Mouse (Mus musculus) frontal cortex, adult 2 months (tissue): ENCODE results near the gene Tmem63c. TPM values are rescaled to one million over a fixed set of nuclear protein-coding genes. Genes with fewer than 3 reads are reported as not detected.

Experiments
- DNase-seq, 2 experiments: peaks; one replicate each; pipeline ENCODE4 v3.0.0; 2022; ENCODE audit warnings: low spot score in 1 of 2; ENCODE audit errors: extremely low spot score in 1 of 2
- polyA plus RNA-seq: library from polyadenylated mRNA; depleted of rRNA; stranded (reverse); fragments of >200 nt; gene quantifications from 2 replicates; pipeline ENCODE4 v1.2.3, GENCODE M21; 2012

Gene Tmem63c
- polyA plus RNA-seq, 1 experiment, result 31.8 TPM

DNA sequence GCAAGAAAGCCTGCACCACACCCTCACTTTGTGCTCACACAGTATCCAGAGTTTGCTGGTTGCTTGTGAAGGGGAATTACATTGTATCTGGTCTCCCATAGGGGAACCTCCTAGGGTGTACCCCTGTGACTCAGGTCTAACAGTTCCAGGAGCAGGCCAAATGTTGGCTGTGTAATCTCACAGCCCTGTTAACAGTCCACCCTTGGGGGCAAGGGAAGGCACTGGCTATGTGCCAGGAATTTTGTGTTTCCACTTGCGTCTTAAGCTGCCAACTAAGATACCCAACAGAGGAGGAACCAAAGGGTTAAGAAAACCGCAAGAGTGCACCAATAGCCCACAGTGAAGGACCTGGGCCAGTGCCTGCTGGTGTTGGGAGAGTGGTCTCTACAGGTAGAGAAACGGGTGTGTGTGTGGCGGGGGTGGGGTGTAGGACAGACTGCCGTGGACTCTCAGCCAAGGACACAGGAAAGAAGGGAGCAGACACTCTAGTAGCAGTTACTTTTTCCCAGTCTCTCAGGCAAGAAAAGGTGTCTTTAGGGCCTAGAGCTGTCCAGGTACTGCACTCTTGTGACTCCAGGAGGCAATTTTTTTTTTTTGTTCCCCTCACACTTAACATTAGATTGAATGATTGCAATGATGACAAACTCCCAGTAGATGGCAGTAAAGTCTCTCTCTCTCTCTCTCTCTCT, 20.8 kb upstream of the Tmem63c start:
- DNase-seq, result peak in 1 of 2 experiments; percentile 63

DNA sequence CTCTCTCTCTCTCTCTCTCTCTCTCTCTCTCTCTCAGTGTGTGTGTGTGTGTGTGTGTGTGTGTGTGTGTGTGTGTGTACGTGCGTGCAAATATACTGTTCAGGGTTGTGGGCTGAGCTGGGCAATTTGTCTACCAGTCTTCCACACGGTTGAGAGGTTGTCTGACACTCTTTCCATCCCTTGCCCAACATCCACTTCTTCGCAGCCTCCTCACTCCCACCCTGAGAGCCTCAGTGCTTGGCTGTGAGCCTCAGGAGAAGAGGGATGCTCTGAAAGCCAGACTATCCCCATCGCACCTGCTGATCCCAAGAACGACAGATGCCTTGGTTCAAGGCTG, 20.3 kb upstream of the Tmem63c start:
- no peak for DNase-seq

GRCm38 (mm10) chr12:87002209-87002608, 18.9 kb upstream of the Tmem63c start:
- no peak for DNase-seq

- DNase-seq, result no peak
Observed at GRCm38 (mm10) chr12:87002815-87003214, 18.3 kb upstream of the Tmem63c start.

DNA sequence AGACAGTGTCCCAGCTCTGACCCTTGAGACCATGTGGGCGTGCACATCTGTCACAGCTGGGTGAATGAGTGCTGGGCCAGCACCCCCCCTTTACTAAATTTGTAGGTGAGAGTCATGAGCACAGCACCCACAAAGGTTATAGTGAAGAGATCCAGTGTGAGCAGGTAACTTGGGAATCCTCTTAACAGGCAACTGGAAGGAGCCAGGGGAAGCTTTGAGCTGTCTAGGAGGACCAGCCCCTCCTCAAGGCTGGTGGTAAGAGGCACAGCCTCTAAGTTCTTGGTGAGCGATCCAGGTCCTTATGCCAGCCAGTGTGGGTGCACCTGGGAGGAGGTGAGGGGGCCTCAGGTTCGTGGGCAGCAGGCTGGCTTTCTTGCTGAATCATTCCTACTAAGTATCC, 17.5 kb upstream of the Tmem63c start:
- DNase-seq, result no peak

GRCm38 (mm10) chr12:87004596-87004995, 16.5 kb upstream of the Tmem63c start:
- no peak for DNase-seq

DNA sequence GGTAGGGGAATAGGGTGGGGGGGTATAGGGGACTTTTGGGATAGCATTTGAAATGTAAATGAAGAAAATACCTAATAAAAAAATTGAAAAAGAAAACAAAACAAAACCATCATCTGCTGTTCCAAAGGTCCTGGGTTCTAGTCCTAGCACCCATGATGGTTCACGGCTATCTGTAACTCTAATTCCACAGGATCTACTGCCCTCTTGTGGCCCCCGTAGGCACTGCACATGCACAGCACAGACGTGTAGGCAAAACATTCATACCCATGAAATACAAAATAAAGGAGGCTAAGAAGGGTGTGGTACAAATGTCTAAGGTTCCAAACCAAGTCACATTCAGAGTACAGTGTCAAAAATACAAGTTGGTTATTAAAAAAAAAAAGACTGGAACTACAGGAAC, 4.1 kb upstream of the Tmem63c start:
- peak in 1 of 2 experiments; percentile 59 for DNase-seq

- no peak for DNase-seq
Observed at GRCm38 (mm10) chr12:87018756-87019155, 2.4 kb upstream of the Tmem63c start.

DNA sequence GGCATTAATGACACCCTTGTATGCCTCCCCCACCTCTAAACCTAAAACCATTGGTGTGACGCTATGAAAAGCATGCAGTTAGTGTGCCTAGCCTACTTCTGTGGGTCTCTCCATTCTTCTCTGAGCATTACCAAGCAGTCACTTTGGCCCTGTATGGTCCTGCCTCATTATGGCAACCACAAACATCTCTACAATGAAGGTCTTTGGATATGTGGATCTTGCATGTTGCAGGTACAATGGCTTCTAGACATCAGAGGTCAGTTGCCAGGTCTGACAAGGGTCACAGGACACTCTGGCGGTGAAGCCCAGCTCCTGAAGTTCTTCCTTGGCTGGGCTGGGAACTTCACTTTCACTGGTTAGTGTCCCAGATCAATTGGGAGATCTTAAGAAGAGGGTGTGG, 866 bp downstream of the Tmem63c start:
- no peak for DNase-seq

DNA sequence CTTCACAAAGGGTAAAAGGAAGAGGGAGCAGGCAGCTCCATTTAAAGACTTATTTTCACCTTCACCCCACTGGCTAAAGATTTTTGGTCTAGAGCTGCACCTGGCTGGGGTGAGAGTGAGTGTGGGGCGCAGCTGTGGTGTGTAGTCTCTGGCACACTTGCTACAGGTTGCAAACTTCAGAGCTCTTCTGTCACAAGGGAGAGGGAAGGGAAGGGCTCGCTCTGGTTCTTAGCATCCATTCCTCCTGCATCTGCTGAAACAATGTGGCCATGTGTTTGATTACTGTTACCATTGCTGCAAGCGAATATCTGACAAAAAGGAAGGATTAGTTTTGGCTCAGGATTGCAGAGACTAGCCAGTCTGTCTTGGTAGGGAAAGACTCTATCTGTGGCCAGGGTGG, 2.3 kb downstream of the Tmem63c start:
- DNase-seq, result no peak

GRCm38 (mm10) chr12:87026109-87026870, 5.2 kb downstream of the Tmem63c start:
- DNase-seq, result peak; percentile 47 to 75

- peak in 1 of 2 experiments; percentile 28 for DNase-seq
Observed at GRCm38 (mm10) chr12:87026871-87027240, 5.7 kb downstream of the Tmem63c start.

GRCm38 (mm10) chr12:87027391-87027790, 6.3 kb downstream of the Tmem63c start:
- no peak for DNase-seq

DNA sequence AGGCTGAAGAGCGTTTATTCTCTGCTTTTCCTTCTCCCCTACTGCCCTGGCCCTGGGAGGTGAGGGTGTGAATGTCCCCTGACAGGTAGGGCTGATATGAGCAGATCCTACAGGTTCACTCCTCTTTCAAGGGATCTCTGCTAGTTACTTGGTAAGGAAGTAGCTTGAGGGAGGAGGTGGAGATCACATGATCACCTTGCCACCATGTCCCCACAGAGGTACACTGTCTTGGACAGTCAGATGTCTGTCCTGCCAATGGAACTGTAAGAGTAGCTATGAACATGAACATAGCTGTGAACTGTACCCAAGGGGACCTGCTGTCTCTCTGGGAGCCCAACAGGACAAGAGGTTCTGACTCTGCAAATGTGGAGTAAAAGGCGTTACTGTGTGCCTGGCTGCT, 6.9 kb downstream of the Tmem63c start:
- DNase-seq, result no peak

GRCm38 (mm10) chr12:87029251-87029976, 8.3 kb downstream of the Tmem63c start:
- no peak for DNase-seq

DNA sequence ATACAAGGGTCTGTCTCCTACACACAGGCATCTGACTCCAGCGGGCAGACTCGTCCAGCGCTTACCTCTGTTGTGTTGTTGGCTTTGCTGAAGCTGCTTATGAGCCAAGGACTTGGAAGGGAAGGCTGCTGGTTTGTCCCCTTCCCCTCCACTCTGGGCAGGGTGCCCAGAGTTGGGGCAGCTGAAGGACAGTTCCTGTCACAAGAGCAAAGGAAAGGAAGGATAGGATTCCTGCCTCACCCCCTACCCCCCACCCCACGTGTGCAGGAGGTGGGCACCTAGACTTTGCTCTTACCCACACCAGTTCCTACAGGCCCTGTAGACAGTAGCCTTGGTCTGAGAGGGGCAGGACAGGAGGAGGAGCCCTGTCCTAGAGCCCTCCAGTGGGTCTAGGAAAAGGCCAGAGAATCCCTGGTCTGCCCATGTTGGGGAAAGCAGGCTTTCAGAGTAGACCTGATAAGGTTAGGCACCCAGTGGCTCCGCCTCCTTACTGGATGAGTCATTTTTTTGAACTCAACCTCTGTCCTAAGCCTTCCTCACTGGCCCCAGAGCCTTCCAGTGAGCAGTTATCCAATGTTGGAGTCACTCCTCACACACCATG, 10.1 kb downstream of the Tmem63c start:
- no peak for DNase-seq

DNA sequence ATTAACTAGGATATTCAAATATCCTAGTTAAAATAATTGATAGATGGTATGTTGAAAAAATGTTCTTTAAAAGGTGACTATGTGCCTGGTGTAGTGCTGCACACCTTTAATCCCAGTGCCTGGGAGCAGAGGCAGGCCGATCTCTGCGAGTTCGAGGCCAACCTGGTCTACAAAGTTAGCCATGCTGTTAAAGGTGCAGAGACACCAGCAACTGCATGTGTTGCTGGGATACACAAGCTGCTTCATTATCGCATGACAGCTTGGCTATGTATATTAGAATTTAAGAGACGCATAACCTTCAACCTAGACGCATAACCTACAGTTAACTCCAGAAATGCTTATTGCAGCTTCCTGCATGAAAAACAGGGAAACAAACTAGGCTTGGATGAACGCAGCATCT, 15.5 kb downstream of the Tmem63c start:
- no peak for DNase-seq

DNA sequence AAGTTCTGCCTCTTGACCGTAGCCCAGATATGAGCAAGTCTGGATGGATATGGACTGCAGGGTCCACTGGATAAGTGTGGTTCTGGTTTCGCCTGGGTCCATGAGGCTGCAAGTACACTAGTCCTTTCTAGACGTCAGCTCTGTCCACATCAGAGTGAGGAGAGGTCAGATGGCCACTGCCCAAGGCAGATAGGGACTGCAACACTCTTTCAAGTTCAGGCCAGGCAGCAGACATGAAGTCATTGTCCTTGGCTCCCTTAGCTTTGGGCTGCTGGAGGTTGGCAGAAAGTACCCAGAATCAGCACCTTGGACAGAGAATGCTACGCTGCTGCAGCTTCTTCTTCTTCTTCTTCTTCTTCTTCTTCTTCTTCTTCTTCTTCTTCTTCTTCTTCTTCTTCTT, 19.0 kb downstream of the Tmem63c start:
- DNase-seq, result no peak

GRCm38 (mm10) chr12:87040857-87041256, 19.7 kb downstream of the Tmem63c start:
- peak; percentile 67 to 82 for DNase-seq

GRCm38 (mm10) chr12:87042456-87042855, 21.3 kb downstream of the Tmem63c start:
- DNase-seq, result no peak

- peak; percentile 41 to 69 for DNase-seq
Observed at GRCm38 (mm10) chr12:87043221-87043620, 22.1 kb downstream of the Tmem63c start.
